Mouse (Mus musculus): ENCODE data around the gene Traf3. TPM values are rescaled to one million over a fixed set of nuclear protein-coding genes. Genes with fewer than 3 reads are reported as not detected.

Traf3 gene
- polyA plus RNA-seq, 1 experiment, result 9.9 TPM

DNA sequence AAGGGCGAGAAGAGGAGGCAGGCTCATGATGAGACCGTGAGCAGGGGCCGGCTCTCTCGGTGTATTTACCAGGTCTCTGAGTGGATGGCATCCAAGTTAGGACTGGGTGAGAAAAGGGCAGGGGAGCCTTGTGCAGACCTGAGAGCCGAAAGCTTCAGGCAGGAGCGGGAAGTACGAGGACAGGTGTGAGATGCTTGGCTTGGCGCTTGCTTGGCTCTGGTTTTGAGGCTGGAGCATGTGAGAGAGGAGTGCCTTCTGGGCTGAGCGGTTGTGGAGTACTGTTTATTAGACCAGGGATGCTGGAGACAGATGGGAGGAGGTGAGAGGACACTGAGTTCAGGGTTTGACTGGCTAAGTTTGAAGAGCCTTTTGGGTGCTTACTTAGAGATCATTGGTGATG is 27.2 kb downstream of the Traf3 start:
- H3K79me2 ChIP-seq (ENCODE audit: control insufficient read depth, insufficient read depth), result peaks cover 89% of the 10 kb centered on the region
- H3K36me3 ChIP-seq (ENCODE audit: control insufficient read depth, insufficient read depth), result no peaks in the 10 kb centered on the region
- TF ChIP-seq FOSL1 (IDR thresholded peaks at IDR 0.05; ENCODE audit: insufficient read depth, low read length, poor library complexity, severe bottlenecking) (no peak), MAX (IDR thresholded peaks at IDR 0.05) (no peak)
- H3K27me3 ChIP-seq (ENCODE audit: control insufficient read depth, insufficient read depth, insufficient read length), result no peaks in the 10 kb centered on the region
- peaks cover 47% of the 10 kb centered on the region for H3K79me3 ChIP-seq (ENCODE audit: low read depth)
- no peak overlapping the region for H3K4me3 ChIP-seq (ENCODE audit: insufficient read depth, poor library complexity, severe bottlenecking)
- no peak overlapping the region for H3ac ChIP-seq (ENCODE audit: control insufficient read depth, insufficient read length, low read depth)

DNA sequence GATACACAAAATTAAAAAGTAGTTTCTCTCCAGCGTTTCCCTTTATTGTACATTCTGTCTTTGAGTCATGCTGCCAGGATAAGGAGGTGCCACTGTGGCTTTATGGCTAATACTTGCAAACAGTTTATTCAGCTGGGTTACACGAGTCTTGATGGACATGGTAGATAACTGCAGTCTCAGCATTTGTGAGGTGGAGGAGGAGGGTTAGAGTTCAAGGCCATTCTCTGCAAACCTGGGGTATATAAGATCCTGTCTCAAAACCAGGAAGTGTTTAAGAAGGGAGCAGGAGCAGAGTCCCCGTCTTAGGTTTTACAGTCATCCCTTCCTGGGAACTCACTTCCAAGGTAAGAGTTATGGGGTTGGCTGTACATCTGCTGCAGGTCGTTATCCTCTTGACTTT is 30.4 kb downstream of the Traf3 start:
- no peaks in the 10 kb centered on the region for H3K36me3 ChIP-seq (ENCODE audit: control insufficient read depth, insufficient read depth)
- TF ChIP-seq CEBPB (IDR thresholded peaks at IDR 0.05; ENCODE audit: low read depth) (no peak), CTCF (IDR thresholded peaks at IDR 0.05; ENCODE audit: control insufficient read depth, insufficient read depth, insufficient read length) (no peak), MAX (IDR thresholded peaks at IDR 0.05) (no peak), MYOD1 (IDR thresholded peaks at IDR 0.05; ENCODE audit: control insufficient read depth, insufficient read length, low read depth) (no peak), FOSL1 (IDR thresholded peaks at IDR 0.05; ENCODE audit: insufficient read depth, low read length, poor library complexity, severe bottlenecking) (no peak)

DNA sequence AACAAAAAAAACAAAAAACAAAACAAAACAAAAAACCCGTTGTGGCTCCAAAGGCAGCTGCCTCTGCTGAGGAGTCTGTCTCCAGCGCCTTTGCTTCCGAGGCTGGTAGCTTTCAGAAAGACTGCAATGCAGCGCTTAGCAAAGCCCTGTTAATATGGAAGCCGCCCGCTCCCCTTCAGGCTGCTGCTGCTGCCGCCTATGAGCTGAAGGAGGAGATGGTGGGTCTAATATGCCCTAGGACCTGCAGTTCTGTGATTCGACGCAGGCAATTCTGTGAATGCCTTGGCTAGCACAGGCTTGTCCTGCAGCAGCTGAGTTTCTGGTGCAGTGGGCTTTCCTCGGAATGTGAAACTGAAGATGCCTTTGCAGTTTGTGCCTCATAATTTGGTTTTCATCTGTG is 36.9 kb downstream of the Traf3 start:
- Histone ChIP-seq H3K4me3 (ENCODE audit: insufficient read depth, poor library complexity, severe bottlenecking) (no peak overlapping the region), H3K79me3 (ENCODE audit: low read depth) (peaks cover 45% of the 10 kb centered on the region), H3K79me2 (ENCODE audit: control insufficient read depth, insufficient read depth) (peaks cover 78% of the 10 kb centered on the region), H3ac (ENCODE audit: control insufficient read depth, insufficient read length, low read depth) (no peak overlapping the region), H3K36me3 (ENCODE audit: control insufficient read depth, insufficient read depth) (no peaks in the 10 kb centered on the region), H3K27me3 (ENCODE audit: control insufficient read depth, insufficient read depth, insufficient read length) (no peaks in the 10 kb centered on the region)
- no peak for TF ChIP-seq USF1 (IDR thresholded peaks at IDR 0.05; ENCODE audit: low read depth)
- no peak for TF ChIP-seq MAX (IDR thresholded peaks at IDR 0.05)
- TF ChIP-seq MYOD1 (IDR thresholded peaks at IDR 0.05; ENCODE audit: control insufficient read depth, insufficient read length, low read depth), result no peak
- TF ChIP-seq FOSL1 (IDR thresholded peaks at IDR 0.05; ENCODE audit: insufficient read depth, low read length, poor library complexity, severe bottlenecking), result no peak
- TF ChIP-seq CTCF (IDR thresholded peaks at IDR 0.05; ENCODE audit: control insufficient read depth, insufficient read depth, insufficient read length), result no peak
- no peak for TF ChIP-seq CEBPB (IDR thresholded peaks at IDR 0.05; ENCODE audit: low read depth)
- TF ChIP-seq MYOG (IDR thresholded peaks at IDR 0.05; ENCODE audit: control insufficient read depth, extremely low read depth, insufficient read length), result no peak

More for the DNA sequence above, 30.4 kb downstream of the Traf3 start:
- Histone ChIP-seq H3ac (ENCODE audit: control insufficient read depth, insufficient read length, low read depth) (no peak overlapping the region), H3K27me3 (ENCODE audit: control insufficient read depth, insufficient read depth, insufficient read length) (no peaks in the 10 kb centered on the region), H3K79me2 (ENCODE audit: control insufficient read depth, insufficient read depth) (peaks cover 85% of the 10 kb centered on the region), H3K4me3 (ENCODE audit: insufficient read depth, poor library complexity, severe bottlenecking) (no peak overlapping the region), H3K79me3 (ENCODE audit: low read depth) (peaks cover 41% of the 10 kb centered on the region)

DNA sequence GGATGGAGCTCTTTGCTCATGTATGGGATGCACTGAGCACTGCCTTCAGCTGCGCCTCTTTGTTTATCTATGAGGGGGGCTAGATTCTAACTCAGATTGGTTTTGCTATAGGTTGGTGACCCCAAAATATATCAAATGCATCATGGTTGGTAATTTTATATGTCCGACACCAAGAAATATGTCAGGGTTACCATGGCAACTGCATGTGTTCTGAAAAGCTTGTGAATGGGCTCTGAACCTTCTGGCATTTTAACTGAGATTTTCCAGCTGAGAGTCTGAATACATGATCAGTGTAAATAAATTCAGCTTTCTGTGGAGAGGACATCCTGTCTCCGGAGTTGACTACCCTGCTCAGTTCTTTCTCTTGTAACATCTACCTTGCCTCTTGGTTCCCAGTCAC is 37.8 kb downstream of the Traf3 start:
- H3K79me3 ChIP-seq (ENCODE audit: low read depth), result peaks cover 44% of the 10 kb centered on the region
- no peak overlapping the region for H3ac ChIP-seq (ENCODE audit: control insufficient read depth, insufficient read length, low read depth)
- H3K27me3 ChIP-seq (ENCODE audit: control insufficient read depth, insufficient read depth, insufficient read length), result no peaks in the 10 kb centered on the region
- TF ChIP-seq MAX (IDR thresholded peaks at IDR 0.05) (no peak), FOSL1 (IDR thresholded peaks at IDR 0.05; ENCODE audit: insufficient read depth, low read length, poor library complexity, severe bottlenecking) (no peak), MYOG (IDR thresholded peaks at IDR 0.05; ENCODE audit: control insufficient read depth, extremely low read depth, insufficient read length) (no peak), CEBPB (IDR thresholded peaks at IDR 0.05; ENCODE audit: low read depth) (no peak)
- H3K4me3 ChIP-seq (ENCODE audit: insufficient read depth, poor library complexity, severe bottlenecking), result no peak overlapping the region
- peaks cover 81% of the 10 kb centered on the region for H3K79me2 ChIP-seq (ENCODE audit: control insufficient read depth, insufficient read depth)
- no peaks in the 10 kb centered on the region for H3K36me3 ChIP-seq (ENCODE audit: control insufficient read depth, insufficient read depth)

DNA sequence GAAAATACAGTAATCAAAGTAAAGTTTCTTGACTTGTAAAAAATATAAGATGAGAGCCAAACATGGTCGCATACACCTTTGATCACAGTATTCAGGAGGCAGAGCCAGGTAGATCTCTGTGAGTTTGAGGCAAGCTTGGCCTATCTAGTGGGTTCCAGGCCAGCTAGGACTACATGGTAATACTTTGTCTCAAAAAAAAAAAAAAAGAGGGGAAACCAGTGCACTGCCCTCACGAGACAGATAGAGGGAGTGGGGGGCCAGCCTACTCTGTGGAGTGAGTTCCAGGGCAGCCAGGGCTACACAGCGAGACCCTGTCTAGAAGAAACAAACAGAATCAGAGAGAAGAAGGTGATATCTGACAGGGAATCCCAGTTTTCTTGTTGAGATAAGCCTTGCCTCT is 41.5 kb downstream of the Traf3 start:
- no peak for TF ChIP-seq MAX (IDR thresholded peaks at IDR 0.05)
- no peak overlapping the region for H3K4me3 ChIP-seq (ENCODE audit: insufficient read depth, poor library complexity, severe bottlenecking)

DNA sequence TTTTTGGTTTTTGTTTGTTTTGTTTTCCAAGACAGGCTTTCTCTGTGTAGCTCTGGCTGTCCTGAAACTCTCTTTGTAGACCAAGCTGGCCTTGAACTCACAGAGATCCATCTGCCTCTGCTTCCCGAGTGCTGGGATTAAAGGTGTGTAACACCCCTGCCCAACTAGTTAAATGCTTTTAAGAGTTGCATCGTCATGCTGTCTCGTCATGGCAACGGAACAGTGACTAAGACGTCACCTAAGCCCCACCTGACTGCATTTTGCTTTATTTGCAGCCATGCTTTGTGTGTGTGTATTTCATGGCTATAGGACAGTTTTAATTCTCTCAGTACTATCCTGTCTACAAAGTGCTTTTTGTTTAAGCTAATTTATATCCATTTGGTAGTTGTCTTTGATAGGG is 45.6 kb downstream of the Traf3 start:
- no peaks in the 10 kb centered on the region for H3K27me3 ChIP-seq (ENCODE audit: control insufficient read depth, insufficient read depth, insufficient read length)
- H3K79me3 ChIP-seq (ENCODE audit: low read depth), result peaks cover 17% of the 10 kb centered on the region
- peaks cover 59% of the 10 kb centered on the region for H3K79me2 ChIP-seq (ENCODE audit: control insufficient read depth, insufficient read depth)
- H3K36me3 ChIP-seq (ENCODE audit: control insufficient read depth, insufficient read depth), result peaks cover 4% of the 10 kb centered on the region
- TF ChIP-seq CTCF (IDR thresholded peaks at IDR 0.05; ENCODE audit: control insufficient read depth, insufficient read depth, insufficient read length) (no peak), MYOD1 (IDR thresholded peaks at IDR 0.05; ENCODE audit: control insufficient read depth, insufficient read length, low read depth) (no peak), FOSL1 (IDR thresholded peaks at IDR 0.05; ENCODE audit: insufficient read depth, low read length, poor library complexity, severe bottlenecking) (no peak), MYOG (IDR thresholded peaks at IDR 0.05; ENCODE audit: control insufficient read depth, extremely low read depth, insufficient read length) (no peak), CEBPB (IDR thresholded peaks at IDR 0.05; ENCODE audit: low read depth) (no peak), USF1 (IDR thresholded peaks at IDR 0.05; ENCODE audit: low read depth) (no peak), MAX (IDR thresholded peaks at IDR 0.05) (no peak)
- no peak overlapping the region for H3K4me3 ChIP-seq (ENCODE audit: insufficient read depth, poor library complexity, severe bottlenecking)
- H3ac ChIP-seq (ENCODE audit: control insufficient read depth, insufficient read length, low read depth), result no peak overlapping the region

More for the DNA sequence above, 41.5 kb downstream of the Traf3 start:
- H3K27me3 ChIP-seq (ENCODE audit: control insufficient read depth, insufficient read depth, insufficient read length), result no peaks in the 10 kb centered on the region
- H3ac ChIP-seq (ENCODE audit: control insufficient read depth, insufficient read length, low read depth), result no peak overlapping the region
- H3K36me3 ChIP-seq (ENCODE audit: control insufficient read depth, insufficient read depth), result no peaks in the 10 kb centered on the region
- H3K79me2 ChIP-seq (ENCODE audit: control insufficient read depth, insufficient read depth), result peaks cover 72% of the 10 kb centered on the region
- peaks cover 27% of the 10 kb centered on the region for H3K79me3 ChIP-seq (ENCODE audit: low read depth)
